9 mouse cellular contexts compared by ENCODE assay signal in genomic region chr11:88650275-88650674, GRCm38 (mm10).
A peak's percentile ranks its signal among the peaks of the same experiment; 100 is the strongest.
DNase-seq lines count a peak whose midpoint lies in the region; ATAC-seq lines count a peak whose summit lies in the region.
"Had no signal": no experiment of that assay in that cellular context is flagged by ENCODE, and none has a peak within 500 bp of the region (broad histone marks: within the 10 kb centered on the region; RNA-seq: fewer than 3 reads in every experiment).

No protein-coding gene starts in this region.

- WGBS in midbrain, embryonic 12.5 days: 58% methylated on average over 4 of the region's 4 CpGs

- peak overlapping the region; percentile 49 for H3K27ac ChIP-seq in midbrain, embryonic 12.5 days (replicated peaks)
- H3K27ac ChIP-seq: lung, embryonic 15.5 days; stomach, embryonic 15.5 days had no signal

- peak; percentile 67 for DNase-seq in cerebellum, adult 11-12 months
- DNase-seq in cerebellum, postnatal 10 days: peak; percentile 77 to 87
- peak; percentile 44 to 63 for DNase-seq in heart, postnatal 14 days
- no peak for DNase-seq in kidney, postnatal 4 days
- DNase-seq in thymus, postnatal 0 days (ENCODE audit: low spot score): no peak
- DNase-seq in embryo, embryonic 10 days (ENCODE audit: low spot score): no peak

- H3K27me3 ChIP-seq in midbrain, embryonic 12.5 days: no peaks in the 10 kb centered on the region
- H3K27me3 ChIP-seq: lung, embryonic 15.5 days; stomach, embryonic 15.5 days had no signal

- H3K9ac ChIP-seq in midbrain, embryonic 12.5 days (replicated peaks): no peak overlapping the region
- H3K9ac ChIP-seq: lung, embryonic 15.5 days; stomach, embryonic 15.5 days had no signal

- no peak; the same call in 1 of the 2 replicates for ATAC-seq in midbrain, embryonic 12.5 days (ENCODE audit: low FRiP score, low read depth)

- peaks cover 29% of the 10 kb centered on the region for H3K36me3 ChIP-seq in midbrain, embryonic 12.5 days
- H3K36me3 ChIP-seq: lung, embryonic 15.5 days had no signal

- H3K4me1 ChIP-seq in midbrain, embryonic 12.5 days: peaks cover 78% of the 10 kb centered on the region

- H3K9me3 ChIP-seq in midbrain, embryonic 12.5 days: no peaks in the 10 kb centered on the region
- H3K9me3 ChIP-seq: lung, embryonic 15.5 days; stomach, embryonic 15.5 days had no signal

- H3K4me3 ChIP-seq in midbrain, embryonic 12.5 days: no peak overlapping the region
- H3K4me3 ChIP-seq: lung, embryonic 15.5 days; stomach, embryonic 15.5 days had no signal

- no peak overlapping the region for H3K4me2 ChIP-seq in midbrain, embryonic 12.5 days (replicated peaks)
- H3K4me2 ChIP-seq: lung, embryonic 15.5 days; stomach, embryonic 15.5 days had no signal

- intact Hi-C loops in heart, postnatal 14 days (cut with DNase I): no loop called here

Comparison
In these comparisons a context has a peak if more than half of its experiments do, and no peak if none do; other contexts are left out.
1. DNase-seq: peak in cerebellum, adult 11-12 months (single experiment), cerebellum, postnatal 10 days (2 of 2) and heart, postnatal 14 days (2 of 2); none in kidney, postnatal 4 days (0 of 2), thymus, postnatal 0 days (single experiment) and embryo, embryonic 10 days (single experiment).